Mouse (Mus musculus): ENCODE results near the gene Adal. TPM values are rescaled to one million over a fixed set of nuclear protein-coding genes. Genes with fewer than 3 reads are reported as not detected.
A peak's percentile ranks its signal among the peaks of the same experiment; 100 is the strongest.
"Not testable (repeated sequence)": the region's sequence is repeated elsewhere in the genome, so short reads cannot be mapped to it uniquely, and the experiment has no call there.

The Adal gene
- 1 to 10 TPM; 8.0 to 9.9 TPM for total RNA-seq (2021)

DNA sequence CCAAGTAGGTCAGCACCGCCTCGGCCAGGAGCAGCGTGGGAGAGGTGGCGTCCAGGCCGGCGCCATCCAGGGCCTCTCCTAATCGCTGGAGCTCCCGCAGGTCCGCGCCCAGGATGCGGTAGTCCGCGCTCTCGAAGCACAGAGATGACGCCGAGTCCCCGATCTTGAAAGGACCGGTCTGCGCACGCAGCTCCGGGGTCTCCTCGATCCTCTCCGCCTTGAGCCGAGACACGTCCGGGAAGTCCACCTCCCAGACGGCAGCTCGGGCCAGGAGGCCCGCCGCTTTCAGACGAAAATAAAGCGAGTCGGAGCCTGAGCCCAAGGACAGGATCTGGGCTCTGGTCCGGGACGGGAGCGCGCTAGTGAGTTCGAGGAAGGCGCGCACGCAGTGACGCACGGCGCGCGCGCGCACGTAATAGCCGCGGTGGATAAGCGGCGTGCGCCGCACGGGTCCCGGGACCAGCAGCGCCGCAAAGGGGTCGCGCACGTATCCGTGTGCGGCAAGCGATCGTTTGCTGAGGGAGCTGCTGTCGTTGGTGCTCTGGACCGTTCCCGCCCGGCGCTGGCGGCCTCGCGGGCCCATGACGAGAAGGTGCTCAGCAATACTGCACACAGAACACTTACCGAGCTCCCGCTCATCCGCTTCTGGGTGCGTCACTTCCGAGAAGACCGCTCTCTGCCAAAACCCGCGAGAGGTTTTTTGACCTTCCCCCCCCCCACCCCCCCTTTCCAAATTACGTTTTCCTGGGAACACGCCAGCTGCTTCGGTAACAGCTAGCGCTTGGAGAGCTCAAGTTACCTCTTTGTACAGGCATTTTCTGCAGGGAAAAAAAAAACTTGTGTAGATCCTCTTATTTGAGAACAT, at the start of gene Adal, which contains the start of gene Lcmt2:
Adal (plus strand) TSS at position 411 of the 865 bp plus-strand sequence.
Lcmt2 (minus strand) TSS at position 636 of the 865 bp plus-strand sequence.
- DNase-seq (ENCODE audit: low spot score), result peak; percentile 85

DNA sequence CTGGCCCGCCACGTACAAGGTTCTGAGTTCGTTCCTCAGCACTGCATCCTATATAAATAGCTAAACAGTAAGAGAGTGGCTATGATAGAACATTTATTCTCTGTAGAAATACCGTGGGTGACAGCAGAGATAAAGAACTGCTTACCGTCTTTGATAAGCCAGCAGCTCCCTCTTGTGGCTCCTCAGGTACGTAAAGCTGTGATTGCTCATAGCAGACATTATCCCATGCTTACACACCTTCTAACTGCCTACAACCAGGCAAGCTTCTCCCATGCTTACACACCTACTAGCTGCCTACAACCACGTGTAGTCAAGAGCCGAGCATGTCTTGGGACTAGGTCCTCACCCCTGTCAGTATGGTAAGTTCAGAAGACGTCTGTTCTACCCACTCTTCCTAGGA, 38.2 kb upstream of the Adal start:
- no peak for DNase-seq (ENCODE audit: low spot score)
- intact Hi-C loops (cut with DNase I), result loop anchor here (1.0 to 10.0 kb wide), 3 partner anchors 61 to 160 kb away; no protein-coding TSS in a partner anchor

More for the DNA sequence above, at the start of gene Adal, which contains the start of gene Lcmt2:
- intact Hi-C loops (cut with DNase I), result loop anchor here (2.0 kb wide), 1 partner anchor 31 kb away; the partner anchor contains the start of genes Tubgcp4 and Zscan29

GRCm38 (mm10) chr2:121105940-121106339, 34.3 kb upstream of the Adal start:
- DNase-seq (ENCODE audit: low spot score), result no peak
- intact Hi-C loops (cut with DNase I), result loop anchor here (10.0 kb wide), 1 partner anchor 121 kb away; no protein-coding TSS in a partner anchor

- intact Hi-C loops (cut with DNase I), result loop anchor here (10.0 kb wide), 1 partner anchor 125 kb away; no protein-coding TSS in a partner anchor
- DNase-seq (ENCODE audit: low spot score), result no peak
Observed at GRCm38 (mm10) chr2:121109695-121110094, 30.5 kb upstream of the Adal start, which contains the start of gene Tgm7. Gene Tgm7 (minus strand): TSS chr2:121109795.

DNA sequence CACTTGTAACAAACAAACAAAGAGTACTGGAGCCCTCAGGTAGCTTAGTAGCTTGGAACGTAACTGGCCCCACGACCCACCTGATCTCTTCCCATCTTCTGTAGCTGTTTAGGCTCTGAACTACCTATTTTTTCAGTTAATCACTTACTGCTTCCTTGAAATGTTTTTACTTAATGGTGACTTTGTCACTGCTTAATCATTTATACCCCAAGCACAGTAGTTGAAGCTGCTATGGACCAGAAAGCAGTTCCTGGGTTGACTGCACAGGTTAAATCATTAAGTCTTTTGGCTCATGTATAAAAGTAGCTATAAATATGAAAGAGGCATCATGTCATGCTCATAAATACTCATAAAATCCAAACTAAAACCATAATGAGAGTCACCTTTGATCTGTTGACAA, 24.8 kb upstream of the Adal start:
- DNase-seq (ENCODE audit: low spot score), result no peak
- intact Hi-C loops (cut with DNase I), result no loop called here

DNA sequence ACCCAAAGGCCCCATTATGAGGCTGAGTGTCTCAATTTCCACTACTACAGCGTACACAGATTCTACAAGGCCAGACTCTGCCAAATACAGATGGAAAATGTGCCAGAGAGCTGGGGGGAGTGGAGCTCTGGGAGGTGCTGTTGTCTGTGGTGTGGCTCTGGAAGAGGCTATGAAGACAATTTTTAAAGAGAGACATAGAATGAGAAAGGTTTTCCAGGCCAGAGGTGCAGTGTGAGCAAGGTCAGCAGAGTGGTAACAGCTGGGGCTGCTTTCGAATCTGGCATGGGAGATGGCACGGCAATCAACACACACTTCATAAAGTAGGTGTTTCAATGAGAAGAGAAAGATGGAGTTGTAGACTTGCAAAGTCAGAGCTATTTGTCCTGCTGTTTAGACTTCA, 21.0 kb upstream of the Adal start:
- intact Hi-C loops (cut with DNase I), result no loop called here
- no peak for DNase-seq (ENCODE audit: low spot score)

- intact Hi-C loops (cut with DNase I); DNase-seq (ENCODE audit: low spot score): not testable (repeated sequence)
Observed at GRCm38 (mm10) chr2:121126302-121126701, 13.9 kb upstream of the Adal start.

- DNase-seq (ENCODE audit: low spot score), result no peak
- intact Hi-C loops (cut with DNase I), result no loop called here
Observed at GRCm38 (mm10) chr2:121127536-121127935, 12.7 kb upstream of the Adal start.

GRCm38 (mm10) chr2:121128865-121129620, 11.2 kb upstream of the Adal start:
- intact Hi-C loops (cut with DNase I), result no loop called here
- no peak for DNase-seq (ENCODE audit: low spot score)

DNA sequence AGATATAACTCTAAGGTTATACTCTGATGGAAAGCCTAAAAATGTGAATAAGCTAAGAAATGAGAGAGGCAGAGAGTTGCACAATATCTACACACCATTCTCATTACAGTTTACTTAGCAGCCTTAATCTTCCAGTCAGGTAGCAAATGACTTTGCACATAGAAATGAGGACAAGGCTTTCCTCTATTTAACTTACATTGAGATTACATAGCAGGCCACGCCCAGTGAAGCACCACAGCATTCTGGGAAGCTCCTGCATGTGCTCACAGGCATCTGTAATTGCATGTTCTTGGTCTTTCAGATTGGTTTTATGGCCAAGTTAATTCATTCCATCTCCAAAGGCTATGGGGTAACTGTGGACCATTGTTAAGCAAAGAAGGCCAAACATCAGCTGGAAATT, 7.4 kb upstream of the Adal start:
- DNase-seq (ENCODE audit: low spot score), result no peak
- intact Hi-C loops (cut with DNase I), result no loop called here

DNA sequence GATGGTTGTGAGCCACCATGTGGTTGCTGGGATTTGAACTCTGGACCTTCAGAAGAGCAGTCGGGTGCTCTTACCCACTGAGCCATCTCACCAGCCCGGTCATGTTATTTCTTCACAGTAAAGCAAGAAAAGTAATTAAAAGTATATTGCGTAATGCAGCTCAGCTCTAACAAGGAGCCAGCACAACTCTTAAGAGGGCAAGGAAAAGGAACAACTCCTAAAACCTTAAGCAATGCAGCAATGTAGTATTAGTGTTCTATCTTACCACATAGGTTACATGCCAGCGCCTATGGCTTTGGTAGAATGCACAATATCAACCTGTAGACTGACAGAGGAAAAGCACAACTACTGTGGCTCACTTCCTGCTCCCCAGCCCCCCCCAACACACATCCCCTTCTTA, 2.9 kb upstream of the Adal start:
- intact Hi-C loops (cut with DNase I), result no loop called here
- no peak for DNase-seq (ENCODE audit: low spot score)

DNA sequence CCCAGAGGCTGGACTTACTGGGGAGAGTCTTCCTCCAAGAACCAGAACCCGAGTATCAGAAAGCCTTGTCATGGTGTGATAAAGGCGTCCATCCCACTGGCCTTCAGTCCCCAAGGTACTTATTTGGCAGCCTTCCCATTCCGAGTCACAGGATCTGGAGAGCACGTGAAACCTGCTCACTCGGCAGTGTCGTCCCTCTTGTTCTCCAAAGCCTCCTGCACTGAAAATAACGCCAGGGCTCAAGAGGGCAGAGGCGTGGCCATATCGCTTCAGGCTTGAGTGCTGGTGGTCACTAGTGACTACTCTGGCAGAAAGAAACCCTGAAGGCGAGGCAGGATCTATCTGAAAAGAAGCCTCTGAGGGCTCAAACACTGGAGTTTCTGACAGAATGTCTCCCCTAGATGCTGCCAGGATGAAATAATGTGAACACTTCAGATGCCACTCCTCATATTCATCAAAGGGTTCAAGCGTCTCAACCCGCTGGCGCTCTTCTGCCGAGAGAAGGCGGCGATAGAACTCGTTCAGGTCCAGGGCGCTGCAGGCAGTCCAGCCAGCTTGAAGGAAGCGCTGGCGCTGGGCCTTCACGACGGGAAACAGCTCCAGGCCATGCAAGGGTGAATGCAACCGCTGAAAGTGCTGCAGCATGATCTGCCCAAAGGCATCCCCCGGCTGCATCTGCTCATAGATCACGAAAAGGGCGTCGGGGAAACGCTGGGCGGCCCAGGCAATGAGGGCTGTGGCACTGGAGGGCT, 786 bp upstream of the Adal start:
- intact Hi-C loops (cut with DNase I), result loop anchor here (2.0 kb wide), 1 partner anchor 31 kb away; the partner anchor contains the start of genes Tubgcp4 and Zscan29
- DNase-seq (ENCODE audit: low spot score), result peak; percentile 12

GRCm38 (mm10) chr2:121141216-121142035, 1.2 kb downstream of the Adal start:
- DNase-seq (ENCODE audit: low spot score), result no peak
- intact Hi-C loops (cut with DNase I), result loop anchor here (2.0 kb wide), 1 partner anchor 29 kb away; the partner anchor contains the start of genes Tubgcp4 and Zscan29

DNA sequence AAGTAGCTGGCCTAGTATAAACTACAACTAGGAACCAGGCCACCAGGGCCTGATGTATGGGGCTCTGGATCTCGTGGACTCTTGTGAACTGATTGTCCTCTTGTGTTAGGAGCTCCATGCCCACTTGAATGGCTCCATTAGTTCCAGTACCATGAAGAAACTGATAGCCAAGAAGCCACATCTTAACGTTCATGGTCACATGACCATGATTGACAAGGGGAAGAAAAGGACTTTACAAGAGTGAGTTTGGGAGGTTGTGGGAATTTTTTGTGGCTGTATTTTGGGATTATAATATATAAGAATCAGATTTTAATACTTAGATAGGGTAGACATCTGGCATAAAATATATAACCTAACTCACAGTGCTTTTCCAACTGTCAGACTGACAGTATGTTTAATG, 2.2 kb downstream of the Adal start:
- intact Hi-C loops (cut with DNase I), result no loop called here
- no peak for DNase-seq (ENCODE audit: low spot score)

GRCm38 (mm10) chr2:121149679-121150078, 9.5 kb downstream of the Adal start:
- intact Hi-C loops (cut with DNase I), result no loop called here
- DNase-seq (ENCODE audit: low spot score), result no peak

GRCm38 (mm10) chr2:121153100-121153499, 12.9 kb downstream of the Adal start:
- DNase-seq (ENCODE audit: low spot score), result no peak
- intact Hi-C loops (cut with DNase I), result no loop called here

- no peak for DNase-seq (ENCODE audit: low spot score)
- intact Hi-C loops (cut with DNase I), result no loop called here
Observed at GRCm38 (mm10) chr2:121169173-121169572, 28.9 kb downstream of the Adal start.

DNA sequence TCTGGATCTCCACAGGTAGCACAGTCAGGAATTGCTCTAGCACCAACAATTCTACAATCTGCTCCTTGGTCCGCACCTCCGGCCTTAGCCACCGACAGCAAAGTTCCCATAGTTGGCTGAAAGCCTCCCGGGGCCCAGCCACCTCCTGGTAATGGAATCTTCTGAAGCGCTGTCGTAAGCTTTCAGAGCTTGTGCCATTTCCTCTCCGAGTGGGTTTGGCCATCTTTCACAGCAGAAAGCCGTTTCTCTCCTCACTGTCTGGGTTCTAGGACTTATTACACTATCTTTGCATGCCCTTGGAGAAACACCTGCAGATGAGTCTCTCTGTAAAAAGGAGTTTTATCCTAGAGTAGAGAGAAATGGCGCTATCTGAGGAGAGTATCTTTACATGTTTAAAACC, 29.7 kb downstream of the Adal start:
- intact Hi-C loops (cut with DNase I), result loop anchor here (2.0 to 5.0 kb wide), 2 partner anchors 29 to 187 kb away; partner anchors contain the start of genes Adal, Ckmt1, Lcmt2 and Ppip5k1
- DNase-seq (ENCODE audit: low spot score), result no peak
